Mouse (Mus musculus): ENCODE results near the gene Prss44.
"Not testable (repeated sequence)": the region's sequence is repeated elsewhere in the genome, so short reads cannot be mapped to it uniquely, and the experiment has no call there.

Prss44 gene

DNA sequence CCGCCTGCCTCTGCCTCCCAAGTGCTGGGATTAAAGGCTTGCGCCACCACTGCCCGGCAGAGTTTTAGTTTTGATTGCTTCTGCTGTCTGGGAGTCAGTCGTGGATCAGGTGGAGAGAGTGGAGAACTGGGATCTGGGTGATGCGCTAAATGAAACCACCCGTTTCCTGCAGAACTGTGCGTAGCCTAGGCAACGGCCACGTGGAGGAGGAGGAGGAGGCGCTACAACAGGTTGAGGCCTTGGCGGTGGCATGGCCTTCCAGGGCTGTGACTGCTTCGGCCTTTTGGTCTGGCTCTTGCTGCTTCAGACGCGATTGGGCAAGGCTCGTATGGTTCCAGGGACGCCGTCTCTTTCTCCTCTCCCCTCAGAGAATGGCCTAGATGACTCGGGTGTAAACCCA lies at the start of gene Prss44:
TSS of gene Prss44 (plus strand) at position 206 of the 400 bp plus-strand sequence.
- DNase-seq (ENCODE audit: low spot score in 2 of 2): no peak

DNA sequence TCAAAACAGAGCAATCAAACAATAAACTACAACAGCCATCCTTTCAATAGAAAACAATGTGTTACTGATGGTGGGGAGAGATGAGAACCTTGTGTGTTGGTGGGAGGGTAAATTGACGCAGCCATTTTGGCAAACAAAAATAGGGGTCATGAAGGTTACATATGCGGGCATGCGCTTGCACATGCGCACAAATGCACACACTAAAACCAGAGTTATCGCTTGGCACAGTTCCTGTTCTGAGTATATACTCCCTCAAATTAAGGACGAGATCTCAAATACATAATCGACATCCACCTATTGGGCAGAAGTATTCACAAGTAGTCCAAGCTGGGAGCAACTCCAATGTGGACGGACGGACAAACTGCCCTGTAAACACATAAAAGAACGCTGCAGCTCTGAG lies 41.5 kb upstream of the Prss44 start:
- DNase-seq (ENCODE audit: low spot score in 2 of 2): no peak

DNA sequence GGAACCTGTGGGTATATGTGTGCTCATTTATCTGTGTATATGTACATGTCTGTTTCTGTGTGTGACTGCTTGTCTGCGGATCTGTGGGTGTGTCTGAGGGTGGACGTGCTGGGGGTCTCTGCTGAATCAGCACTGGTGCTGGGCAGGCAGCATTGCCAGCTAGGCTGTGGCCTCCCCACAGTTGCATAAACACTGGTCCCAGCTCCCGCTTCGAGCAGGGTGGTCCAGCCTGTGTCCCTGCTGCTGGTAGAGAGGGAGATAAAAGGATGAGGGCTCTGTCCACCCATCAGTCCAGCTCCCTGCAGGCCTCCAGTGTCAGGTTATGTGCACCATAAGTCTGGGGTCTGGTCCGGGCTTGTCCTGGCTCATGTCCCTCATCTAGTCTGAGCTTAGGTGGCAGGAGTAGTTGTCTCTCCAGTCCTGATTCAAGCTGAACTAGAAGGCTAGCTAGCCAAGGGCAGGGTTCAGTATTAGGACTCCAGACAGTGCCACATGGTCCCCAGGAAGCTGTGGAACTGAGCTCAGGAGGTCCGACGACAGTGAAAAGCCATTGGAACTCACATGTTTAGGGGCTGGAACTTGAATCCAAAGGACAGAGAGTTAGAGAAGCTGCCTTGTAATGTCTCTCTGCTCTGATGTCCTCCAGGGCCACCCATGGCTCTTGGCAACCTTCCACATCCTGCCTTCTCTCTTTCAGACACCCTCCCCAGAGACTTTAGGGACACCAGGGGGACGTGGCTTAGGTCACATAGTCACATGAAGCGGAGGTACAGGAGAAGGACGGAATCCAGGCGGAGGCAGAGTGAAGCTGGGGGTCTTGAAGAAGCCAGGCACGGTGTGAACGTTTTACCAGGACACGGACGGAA lies 39.2 kb upstream of the Prss44 start:
- no peak for DNase-seq (ENCODE audit: low spot score in 2 of 2)

DNA sequence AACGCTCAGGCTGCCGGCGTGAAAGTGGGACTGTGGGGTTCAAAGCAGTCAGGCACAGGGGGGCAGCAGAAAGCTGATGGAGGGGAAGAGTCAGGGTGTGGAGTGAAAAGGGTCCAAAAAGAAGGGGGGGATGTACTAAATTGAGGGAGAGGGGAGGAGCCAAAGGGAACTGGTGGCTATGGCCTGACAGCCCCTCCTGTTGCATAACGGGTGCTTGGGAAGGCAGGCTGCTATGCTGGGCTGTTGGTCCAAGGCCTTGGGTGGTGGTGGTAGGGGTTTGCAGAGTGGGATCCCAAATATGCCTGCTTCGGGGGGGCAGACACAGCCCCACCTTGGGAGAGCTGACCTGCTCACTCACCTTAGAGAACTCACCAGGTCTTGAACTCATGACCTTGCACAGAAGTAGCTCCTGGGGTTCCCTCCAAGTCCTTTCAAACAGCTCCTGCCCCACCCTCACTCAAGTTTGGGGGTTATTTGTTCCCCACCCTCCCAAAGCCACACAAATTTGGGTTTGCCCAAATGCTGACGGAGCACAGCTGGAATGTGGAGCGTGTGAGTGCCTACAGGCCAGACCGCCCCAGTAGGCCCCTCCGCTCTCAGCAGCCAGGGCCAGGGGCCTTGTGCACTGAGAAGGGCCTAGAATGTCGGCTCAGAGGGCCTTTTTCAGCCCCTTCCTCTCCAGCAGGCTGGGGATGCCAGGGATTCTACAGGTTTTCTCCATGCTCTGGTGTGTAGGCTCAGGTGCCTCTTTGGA lies 38.3 kb upstream of the Prss44 start:
- no peak for DNase-seq (ENCODE audit: low spot score in 2 of 2)

DNA sequence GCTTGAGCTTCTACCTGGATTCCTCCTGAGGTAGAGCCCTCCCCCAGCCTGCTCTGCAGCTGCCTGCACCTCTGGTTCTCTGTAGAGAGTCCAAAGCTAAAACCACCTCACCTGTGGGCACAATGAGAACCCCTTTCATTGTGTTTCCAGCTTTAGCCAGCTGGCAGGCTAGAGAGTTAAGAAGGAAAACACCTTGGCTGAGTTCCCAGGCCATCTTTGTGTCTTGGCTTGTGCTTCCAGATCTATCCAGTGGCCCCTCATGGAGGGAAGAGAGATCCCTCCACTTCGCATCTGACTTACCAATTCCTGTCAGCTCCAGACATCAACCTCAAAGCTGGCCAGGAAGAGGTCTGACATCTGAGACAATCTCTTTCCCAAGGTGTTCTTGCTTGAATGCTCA lies 35.7 kb upstream of the Prss44 start:
- DNase-seq (ENCODE audit: low spot score in 2 of 2): no peak

DNA sequence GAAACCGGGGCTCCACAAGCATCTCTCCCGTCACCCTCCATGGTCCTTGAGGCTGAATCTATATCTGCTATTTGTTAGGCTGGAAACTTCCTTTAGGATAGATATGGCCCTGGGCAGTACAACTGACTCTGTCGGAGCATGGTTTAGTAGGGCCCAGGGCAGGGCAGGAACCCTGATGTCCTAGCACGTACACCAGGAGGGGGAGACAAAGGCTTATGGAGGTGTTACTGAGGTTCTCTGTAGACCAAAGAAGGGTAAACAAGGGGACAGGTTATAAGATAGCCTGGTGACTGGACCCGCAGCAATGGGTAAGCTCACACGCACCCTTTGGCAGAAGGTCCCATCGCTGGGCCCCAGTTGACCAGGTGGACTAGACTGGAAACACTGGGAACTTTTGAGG lies 35.2 kb upstream of the Prss44 start:
- DNase-seq (ENCODE audit: low spot score in 2 of 2): no peak

DNA sequence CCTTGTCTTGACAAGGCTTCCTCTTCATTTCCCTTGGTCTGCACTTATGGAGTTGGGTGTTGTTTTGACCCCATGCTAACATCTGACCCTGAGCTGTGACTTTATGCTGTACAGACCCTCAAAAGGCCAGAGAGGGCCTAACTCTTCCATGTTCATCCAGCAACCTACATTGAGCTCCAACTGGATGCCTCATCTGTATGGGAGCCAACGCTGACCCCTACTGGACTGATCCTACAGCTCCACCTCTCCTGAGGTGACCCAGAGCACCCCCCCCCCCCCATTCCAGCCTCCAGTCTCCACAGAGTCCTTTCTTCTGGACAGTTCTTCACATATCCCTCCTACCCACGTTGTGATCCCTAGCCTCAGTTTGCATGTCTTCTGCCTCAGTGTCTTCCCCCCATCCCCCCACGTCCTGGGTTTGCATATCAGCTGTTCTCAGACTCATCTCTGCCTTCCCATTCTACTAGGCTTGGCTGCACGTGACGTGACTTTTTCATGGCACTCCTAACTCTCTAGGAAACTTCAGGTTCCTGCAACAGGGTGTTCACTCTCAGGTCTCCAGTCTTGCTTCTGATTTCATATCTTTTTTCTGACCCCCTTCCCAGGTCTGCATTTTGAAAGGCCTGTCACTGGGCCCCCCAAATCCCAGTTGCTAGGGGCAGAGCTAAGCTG lies 34.4 kb upstream of the Prss44 start:
- DNase-seq (ENCODE audit: low spot score in 2 of 2): no peak

DNA sequence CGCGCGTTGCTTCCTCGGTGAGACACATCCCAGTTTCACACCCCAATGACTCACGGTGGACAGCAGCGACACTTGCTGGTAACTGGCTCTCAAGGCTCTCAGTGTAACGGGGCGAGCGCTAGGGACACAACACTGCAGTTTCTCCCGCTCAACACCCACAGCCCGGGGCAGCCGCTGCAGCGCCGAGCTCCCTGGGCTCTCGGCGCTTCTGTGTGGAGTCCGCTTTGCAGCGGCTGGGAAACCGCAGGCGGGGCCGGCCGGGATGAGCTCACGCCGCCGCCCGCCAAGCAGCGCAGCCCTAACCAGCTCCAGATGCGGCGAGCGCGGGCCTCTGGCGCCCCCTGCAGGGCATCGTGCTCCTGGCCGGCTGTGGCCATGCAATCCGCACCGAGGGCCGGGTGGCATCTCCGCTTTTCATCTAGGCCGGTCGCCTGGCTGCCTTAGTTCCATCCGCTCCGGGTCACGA lies 32.5 kb upstream of the Prss44 start:
- DNase-seq (ENCODE audit: low spot score in 2 of 2): peak; percentile 79 to 88

DNA sequence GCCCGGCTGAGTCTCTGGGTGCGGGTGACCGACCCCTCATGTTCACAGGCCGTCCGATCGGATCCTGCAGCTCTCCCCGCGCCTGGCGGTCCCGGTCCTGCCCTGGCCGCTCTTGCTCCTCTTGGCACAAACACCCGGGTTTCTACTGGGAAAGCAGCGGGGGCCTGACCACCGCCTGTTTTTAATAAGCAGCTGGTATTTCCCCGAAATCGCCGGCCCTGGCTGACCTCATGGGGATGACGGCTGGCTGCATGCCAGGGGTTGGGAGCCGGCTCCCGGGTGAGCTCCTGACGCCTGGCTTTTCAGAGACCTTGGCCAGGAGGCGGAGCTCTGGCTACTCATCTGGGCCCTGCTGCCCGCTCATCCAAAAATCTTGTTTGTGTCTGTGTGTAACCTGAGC lies 32.1 kb upstream of the Prss44 start:
- DNase-seq (ENCODE audit: low spot score in 2 of 2): peak in 1 of 2 experiments; percentile 18

DNA sequence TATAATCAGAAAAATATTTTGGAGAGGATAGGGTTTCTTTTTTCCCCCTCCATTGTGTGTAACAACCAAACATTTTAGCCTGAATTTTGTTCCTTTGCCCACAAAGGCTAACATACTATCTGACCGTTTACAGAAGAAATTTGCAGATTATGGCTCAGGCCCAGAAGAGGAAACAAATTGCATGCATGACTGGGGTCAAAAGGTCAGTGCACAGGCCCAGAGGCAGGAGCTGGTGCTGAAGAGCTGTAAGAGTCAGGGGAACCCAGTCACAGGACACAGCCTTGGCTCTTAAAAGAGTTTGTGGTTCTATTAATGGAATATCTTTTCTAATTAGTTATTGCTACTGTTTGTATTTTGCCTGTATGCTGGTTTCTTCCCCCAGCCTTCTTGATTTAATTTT lies 30.2 kb upstream of the Prss44 start:
- no peak for DNase-seq (ENCODE audit: low spot score in 2 of 2)

DNA sequence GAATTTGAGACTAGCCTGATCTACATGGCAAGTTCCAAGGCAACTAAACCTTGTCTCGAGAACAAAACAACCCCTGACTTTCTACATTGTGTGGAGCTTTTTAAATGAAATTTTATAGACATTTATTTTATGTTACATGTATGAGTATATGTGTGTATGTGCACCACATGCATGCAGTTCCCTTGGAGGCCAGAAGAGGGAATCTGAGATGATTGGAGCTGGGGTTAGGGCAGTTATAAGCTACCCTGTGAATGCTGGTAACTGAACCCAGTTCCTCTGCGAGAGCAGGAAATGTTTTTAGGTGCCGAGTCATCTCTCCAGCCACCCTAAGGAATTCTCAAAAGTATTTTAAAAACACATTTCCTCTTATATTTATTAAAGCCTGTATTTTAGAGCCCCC lies 25.6 kb upstream of the Prss44 start:
- no peak for DNase-seq (ENCODE audit: low spot score in 2 of 2)

DNA sequence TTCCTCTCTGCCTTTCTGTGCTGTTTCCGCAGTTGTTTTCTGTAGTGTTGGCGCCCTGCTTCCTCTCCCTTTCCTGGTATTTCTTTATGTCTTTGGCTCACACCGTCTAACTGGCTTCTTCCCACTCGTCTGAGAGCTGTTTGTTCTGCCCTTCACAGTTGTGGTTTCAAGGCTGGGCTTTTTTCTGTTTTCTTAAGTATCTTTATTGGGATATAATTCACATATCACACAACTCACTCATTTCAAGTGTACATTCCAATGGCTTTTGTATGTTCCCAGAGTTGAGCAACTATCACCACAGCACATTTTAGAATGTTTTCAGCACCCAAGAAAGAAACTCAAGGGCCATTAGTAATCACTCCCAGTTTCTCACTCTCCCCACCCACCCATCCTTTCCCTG lies 23.3 kb upstream of the Prss44 start:
- DNase-seq (ENCODE audit: low spot score in 2 of 2): no peak

DNA sequence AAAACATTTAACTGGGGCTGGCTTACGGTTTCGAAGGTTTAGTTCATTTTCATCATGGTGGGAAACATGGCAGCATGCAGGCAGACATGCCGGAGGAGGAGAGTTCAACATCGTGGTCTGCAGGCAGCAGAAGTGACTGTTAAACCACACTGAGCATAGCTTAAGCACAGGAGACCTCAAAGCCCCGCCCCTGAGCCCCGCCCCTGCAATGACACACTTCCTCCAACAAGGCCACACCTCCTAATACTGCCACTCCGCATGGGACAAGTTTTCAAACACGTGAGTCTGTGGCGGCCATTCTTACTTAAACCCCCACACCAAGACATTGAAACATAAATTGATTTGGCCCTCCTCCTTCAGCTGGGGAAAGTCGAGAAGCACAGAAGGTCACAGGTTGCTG lies 16.8 kb upstream of the Prss44 start:
- no peak for DNase-seq (ENCODE audit: low spot score in 2 of 2)

DNA sequence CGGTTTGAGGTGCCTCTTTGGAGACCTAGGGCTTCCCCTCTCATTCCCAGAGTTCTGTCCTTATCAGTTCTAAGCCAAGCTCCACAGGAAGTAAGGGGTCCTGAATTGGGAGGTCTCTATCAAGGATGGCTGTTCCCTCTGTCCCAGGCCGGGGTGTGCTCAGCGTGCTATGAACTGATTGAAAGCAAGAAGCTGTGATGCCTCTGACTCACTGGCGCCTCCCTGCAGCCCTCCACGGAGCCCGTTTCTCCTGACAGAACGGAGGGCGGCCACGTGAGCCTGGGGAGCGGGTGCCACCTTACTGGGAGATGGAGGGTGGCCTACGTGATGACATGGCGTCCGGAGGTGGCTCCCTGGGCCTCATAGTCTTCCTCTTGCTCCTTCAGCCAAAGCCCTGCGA lies 15.9 kb upstream of the Prss44 start, which contains the start of gene Prss42:
TSS of gene Prss42 (plus strand) at position 301 of the 400 bp plus-strand sequence.
- no peak for DNase-seq (ENCODE audit: low spot score in 2 of 2)

DNA sequence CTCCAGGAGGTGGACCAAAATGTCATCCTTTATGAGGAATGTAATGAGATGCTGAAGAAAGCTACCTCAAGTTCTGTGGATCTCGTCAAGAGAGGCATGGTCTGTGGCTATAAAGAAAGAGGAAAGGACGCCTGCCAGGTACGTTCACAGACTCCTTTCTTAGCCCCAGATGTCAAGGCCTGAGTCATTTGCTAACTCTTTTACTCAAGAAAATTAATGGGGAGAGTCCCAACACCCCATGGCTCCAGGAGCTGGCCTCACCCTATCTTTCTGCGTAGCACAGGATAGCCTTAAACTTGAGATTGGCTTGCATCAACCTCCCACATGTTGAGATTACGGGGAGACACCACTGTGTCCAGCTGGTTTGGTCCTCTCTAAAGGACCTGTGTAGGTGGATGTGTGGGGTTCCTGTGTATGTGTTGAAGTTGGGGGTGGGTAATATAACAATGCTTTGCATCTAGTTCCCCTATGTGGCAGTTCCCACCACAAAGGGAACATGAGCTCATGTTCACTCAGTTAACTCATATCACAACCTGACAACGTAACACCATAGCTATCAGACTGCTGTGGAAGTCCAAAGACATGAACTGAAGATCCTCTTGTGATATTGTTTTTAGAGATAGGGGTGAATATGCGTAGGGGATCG lies 12.8 kb upstream of the Prss44 start:
- DNase-seq (ENCODE audit: low spot score in 2 of 2): no peak

DNA sequence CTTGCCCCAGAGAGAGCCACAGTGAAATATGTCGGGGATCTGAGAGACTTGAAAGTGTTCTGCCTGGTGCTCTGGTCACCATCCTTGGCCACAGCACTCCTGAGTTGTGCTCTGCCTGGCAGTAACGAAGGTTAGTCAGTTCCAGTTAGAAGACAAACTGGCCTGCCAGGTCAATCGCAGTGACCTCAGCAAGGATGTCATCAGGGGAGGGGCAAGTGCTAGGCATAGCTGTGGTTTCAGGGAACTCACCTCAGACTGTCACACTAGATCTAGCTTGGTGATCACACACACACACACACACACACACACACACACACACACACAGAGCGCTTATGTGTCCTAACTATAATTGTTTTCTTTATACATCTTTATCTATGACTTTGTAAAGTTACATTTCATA lies 10.5 kb upstream of the Prss44 start:
- no peak for DNase-seq (ENCODE audit: low spot score in 2 of 2)

DNA sequence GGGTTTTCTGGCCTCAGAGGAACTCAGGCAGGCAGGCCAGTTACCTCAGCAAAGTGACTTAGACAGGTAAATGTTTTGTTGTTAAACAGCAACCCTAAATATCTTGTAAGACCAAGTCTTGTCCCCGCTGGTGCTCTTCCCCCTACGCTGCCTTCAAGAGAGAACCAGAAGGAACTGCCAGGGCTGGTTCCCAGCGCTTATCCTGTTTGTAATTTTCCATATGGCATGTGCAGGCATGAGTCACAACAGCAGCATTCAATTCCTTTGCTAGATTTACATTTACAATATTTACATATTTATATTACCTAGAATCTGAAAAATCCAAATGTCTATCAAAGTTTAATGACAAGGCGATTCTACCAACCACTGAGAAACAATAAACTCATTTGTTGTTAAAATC lies 3.7 kb upstream of the Prss44 start:
- no peak for DNase-seq (ENCODE audit: low spot score in 2 of 2)

DNA sequence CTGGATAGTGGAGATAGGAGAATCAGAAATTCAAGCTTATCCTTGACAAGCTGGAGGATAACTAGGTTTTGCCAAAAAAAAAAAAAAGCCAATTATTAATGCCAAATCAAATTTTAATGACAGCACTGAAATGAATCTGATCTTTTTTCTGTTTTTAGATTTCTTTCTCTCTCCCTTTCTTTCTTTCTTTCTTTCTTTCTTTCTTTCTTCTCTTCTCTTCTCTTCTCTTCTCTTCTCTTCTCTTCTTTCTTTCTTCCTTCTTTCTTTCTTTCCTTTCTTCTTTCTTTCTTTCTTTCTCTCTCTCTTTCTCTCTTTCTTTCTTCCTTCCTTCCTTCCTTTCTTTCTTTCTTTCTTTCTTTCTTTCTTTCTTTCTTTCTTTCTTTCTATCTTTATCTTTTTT lies 6.8 kb downstream of the Prss44 start:
- not testable (repeated sequence) for DNase-seq (ENCODE audit: low spot score in 2 of 2)

DNA sequence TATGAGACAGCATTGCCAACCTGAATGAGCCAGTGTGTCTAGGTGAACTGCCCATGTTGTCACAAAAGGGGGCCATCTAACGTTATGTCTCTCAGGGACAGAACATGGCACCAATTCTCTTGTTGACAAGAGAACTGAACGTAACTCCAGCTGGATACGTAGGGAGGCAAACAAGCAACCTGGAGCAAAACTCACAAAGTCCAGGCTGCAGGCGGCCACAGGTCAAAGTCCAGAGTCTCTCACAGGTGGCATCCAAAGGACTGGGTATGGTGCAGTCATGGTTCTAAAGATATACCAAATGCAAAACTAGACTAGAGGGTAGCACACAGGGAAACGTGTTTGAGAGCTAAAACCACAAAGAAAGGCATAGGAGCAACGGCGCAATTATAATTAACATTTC lies 7.6 kb downstream of the Prss44 start:
- no peak for DNase-seq (ENCODE audit: low spot score in 2 of 2)

DNA sequence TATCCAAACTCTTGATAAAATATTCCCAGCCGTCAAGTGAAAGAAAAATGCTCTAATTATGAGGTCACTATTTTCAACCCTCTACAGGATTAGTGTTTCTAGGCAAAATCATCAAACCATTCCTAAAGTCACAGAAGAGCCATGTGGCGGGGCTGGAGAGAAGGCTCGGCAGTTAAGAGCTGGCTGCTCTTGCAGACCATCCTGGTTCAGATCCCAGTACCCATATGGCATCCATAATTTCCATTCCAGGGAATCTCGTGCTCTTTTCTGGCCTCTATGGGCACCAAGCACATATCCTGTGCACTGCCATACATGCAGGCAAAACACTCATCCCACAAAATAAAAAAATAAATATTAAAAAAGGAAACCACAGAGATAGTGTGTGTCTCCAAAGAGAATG lies 11.6 kb downstream of the Prss44 start:
- no peak for DNase-seq (ENCODE audit: low spot score in 2 of 2)

DNA sequence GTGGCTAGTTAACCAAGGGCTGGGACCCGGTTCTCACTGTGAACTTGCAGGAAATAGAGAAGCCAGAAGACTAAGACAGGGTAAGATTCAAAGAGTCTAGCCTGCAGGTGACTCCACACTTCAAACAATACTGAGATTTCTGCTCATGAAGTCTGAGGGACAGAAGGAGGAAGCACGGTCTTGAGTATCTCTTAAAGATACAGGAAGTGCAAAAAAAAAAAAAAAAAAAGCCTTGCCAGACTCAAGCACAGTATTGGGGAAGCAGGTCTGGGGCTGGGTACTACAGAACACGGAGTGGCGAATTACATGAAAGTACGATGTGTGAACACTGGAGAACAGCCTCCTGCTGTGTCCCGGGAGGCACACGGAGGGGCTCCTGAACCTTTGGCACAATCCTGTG lies 12.0 kb downstream of the Prss44 start:
- DNase-seq (ENCODE audit: low spot score in 2 of 2): no peak

DNA sequence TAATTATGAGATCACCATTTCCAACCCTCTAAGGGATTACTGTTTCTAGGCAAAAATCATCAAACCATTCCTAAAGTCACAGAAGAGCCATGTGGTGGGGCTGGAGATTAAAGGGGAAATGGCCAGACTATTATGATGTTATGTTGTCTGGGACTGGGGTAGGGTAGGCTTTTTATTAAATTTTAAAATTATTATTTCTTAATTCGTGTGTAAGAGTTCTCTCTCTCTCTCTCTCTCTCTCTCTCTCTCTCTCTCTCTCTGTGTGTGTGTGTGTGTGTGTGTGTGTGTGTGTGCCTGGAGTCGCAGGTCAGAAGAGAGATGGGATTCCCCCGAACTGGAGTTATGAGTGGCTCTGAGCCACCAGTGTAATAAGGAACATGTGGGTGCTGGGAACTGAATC lies 12.6 kb downstream of the Prss44 start, which contains the start of gene Prss43:
TSS of gene Prss43 (plus strand) at position 301 of the 400 bp plus-strand sequence.
- DNase-seq (ENCODE audit: low spot score in 2 of 2): no peak
